Mouse (Mus musculus) hindbrain, embryonic 14.5 days (tissue): ENCODE measurements around the gene Adamtsl4. TPM values are rescaled to one million over a fixed set of nuclear protein-coding genes. Genes with fewer than 3 reads are reported as not detected.

ENCODE experiments used
- ATAC-seq: fragments of 200-750 bp; cut with Nextera tagmentation; 2 replicates; pipeline ENCODE4 v1.8.0; 2017; ENCODE audit warnings: moderate number of reproducible peaks, mild to moderate bottlenecking, moderate TSS enrichment, moderate library complexity; ENCODE audit not compliant: low FRiP score
- DNase-seq: peaks from one replicate; pipeline ENCODE4 v3.0.0-alpha.2; 2015; ENCODE audit warnings: low spot score
- H3K27ac ChIP-seq: fragments of 300-500 bp; sonication (generic); 2 replicates; pipeline ENCODE4 v1.5.1; 2014; ENCODE audit warnings: mild to moderate bottlenecking, moderate library complexity
- H3K27me3 ChIP-seq: fragments of 300-500 bp; sonication (generic); 2 replicates; pipeline ENCODE4 v1.6.1; 2014; ENCODE audit warnings: mild to moderate bottlenecking, low read length, mixed read lengths; ENCODE audit not compliant: control insufficient read depth, insufficient read depth
- H3K36me3 ChIP-seq: fragments of 300-500 bp; sonication (generic); replicated peaks from 2 replicates; pipeline ENCODE4 v1.6.1; 2014; ENCODE audit not compliant: control insufficient read depth, insufficient read depth
- H3K4me1 ChIP-seq: fragments of 300-500 bp; sonication (generic); replicated peaks from 2 replicates; pipeline ENCODE4 v1.6.1; 2014; ENCODE audit warnings: antibody characterized with exemption, low read length, mixed read lengths; ENCODE audit not compliant: control insufficient read depth, insufficient read depth
- H3K4me2 ChIP-seq: fragments of 300-500 bp; sonication (generic); replicated peaks from 2 replicates; pipeline ENCODE4 v1.6.1; 2014; ENCODE audit warnings: mild to moderate bottlenecking, moderate library complexity
- H3K4me3 ChIP-seq: fragments of 300-500 bp; sonication (generic); replicated peaks from 2 replicates; pipeline ENCODE4 v1.5.1; 2014; ENCODE audit warnings: mild to moderate bottlenecking, low read length
- H3K9ac ChIP-seq: fragments of 300-500 bp; sonication (generic); 2 replicates; pipeline ENCODE4 v1.6.1; 2014
- H3K9me3 ChIP-seq: fragments of 300-500 bp; sonication (generic); 2 replicates; pipeline ENCODE4 v1.6.1; 2016; ENCODE audit warnings: low read length; ENCODE audit not compliant: control insufficient read depth
- WGBS: fragments of 180-500 bp; shearing (Covaris S2); extraction: QIAGEN DNeasy Blood & Tissue Kit; methylation state at CpG from one replicate; pipeline ENCODE4 v1.1.7; 2014; 5-methylcytosine and 5-hydroxymethylcytosine counted together
- polyA plus RNA-seq: library from polyadenylated mRNA; unstranded; fragments of >200 nt; fragmentation: Nextera tagmentation; extraction: Ambion mirVana; gene quantifications from 2 replicates; pipeline ENCODE4 v1.2.1, GENCODE M21; 2014

Adamtsl4 gene
- polyA plus RNA-seq, 1 experiment from 2014 or later: 0.35 TPM

DNA sequence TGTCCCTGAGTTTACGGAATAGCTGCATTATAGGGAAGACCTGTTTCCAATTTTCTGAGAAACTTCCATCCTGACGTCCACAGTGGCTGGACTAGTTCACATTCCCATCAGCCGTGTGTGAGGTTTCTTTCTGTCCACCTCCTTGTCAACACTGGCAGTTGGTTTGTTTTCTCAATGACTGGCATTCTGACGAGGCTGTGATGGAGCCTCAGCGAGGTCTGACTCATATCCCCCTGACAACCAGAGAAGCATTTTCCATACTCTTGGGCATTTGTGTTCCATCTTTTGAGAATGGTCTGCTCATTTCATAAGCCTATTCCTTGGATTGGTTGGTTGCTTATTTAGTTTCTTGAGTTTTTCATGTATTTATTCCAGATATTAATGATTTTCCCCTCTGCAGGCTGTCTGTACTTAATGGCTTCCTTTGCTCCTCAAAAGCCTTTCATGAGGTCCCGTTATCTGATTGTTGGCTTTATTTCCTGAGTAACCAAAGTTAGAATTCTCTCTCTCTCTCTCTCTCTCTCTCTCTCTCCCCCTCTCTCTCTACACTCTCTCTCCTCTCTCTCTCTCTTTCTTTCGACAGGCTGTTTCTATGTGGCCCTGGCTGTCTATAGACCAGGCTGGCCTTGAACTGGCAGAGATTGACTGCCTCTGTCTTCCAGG, 39.1 kb upstream of the Adamtsl4 start:
- no peaks in the 10 kb centered on the region for H3K9me3 ChIP-seq
- no peak for DNase-seq
- no peak overlapping the region for H3K9ac ChIP-seq
- no peaks in the 10 kb centered on the region for H3K36me3 ChIP-seq
- no peak for ATAC-seq
- H3K4me3 ChIP-seq: no peak overlapping the region
- no peaks in the 10 kb centered on the region for H3K27me3 ChIP-seq
- H3K27ac ChIP-seq: no peak overlapping the region
- H3K4me1 ChIP-seq: no peaks in the 10 kb centered on the region
- no peak overlapping the region for H3K4me2 ChIP-seq
- WGBS: 70% methylated on average over 7 of the region's 7 CpGs

DNA sequence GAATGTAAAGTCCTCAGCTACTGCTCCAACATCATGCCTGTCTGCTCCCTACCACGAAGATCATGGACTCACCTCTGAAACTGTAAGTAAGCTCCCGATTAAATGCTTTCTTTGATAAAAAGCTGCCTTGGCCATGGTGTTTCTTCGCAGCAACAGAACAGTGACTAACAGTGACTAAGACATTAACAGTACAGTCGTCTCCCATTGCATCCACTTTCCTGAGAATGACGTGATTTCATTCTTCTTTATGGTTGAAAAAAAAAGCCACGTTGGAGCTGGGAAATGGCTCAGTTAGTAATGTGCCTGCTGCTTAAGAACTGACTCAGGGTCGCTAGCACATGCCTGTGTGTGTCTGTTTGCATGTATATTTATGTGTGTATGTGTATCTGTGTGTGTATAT, 38.1 kb upstream of the Adamtsl4 start:
- H3K4me3 ChIP-seq: no peak overlapping the region
- no peak overlapping the region for H3K9ac ChIP-seq
- H3K4me1 ChIP-seq: no peaks in the 10 kb centered on the region
- no peaks in the 10 kb centered on the region for H3K9me3 ChIP-seq
- no peak overlapping the region for H3K27ac ChIP-seq
- no peaks in the 10 kb centered on the region for H3K36me3 ChIP-seq
- ATAC-seq (no peak), DNase-seq (no peak)
- H3K27me3 ChIP-seq: no peaks in the 10 kb centered on the region
- no peak overlapping the region for H3K4me2 ChIP-seq
- 88% methylated on average over 7 of the region's 7 CpGs for WGBS

DNA sequence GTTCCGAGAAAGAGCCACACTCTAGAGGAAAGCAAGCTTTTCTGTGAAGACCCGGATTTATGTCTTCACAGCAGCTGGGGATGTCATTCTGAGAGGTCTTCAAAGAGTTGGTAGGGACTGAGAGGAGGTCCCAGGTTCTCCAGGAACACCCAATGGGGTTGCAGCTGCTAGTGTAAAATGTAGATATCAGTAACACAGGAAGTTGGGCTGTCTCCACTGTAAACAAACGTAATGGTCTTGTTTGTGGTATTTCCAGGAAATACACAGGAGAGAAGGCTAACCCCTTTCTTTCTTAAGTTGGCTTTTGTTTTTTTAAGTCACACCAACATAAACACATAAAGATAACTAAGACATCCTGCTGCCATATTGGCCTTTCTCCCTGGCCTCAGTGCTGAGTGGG, 34.7 kb upstream of the Adamtsl4 start:
- H3K9ac ChIP-seq: no peak overlapping the region
- H3K27ac ChIP-seq: no peak overlapping the region
- ATAC-seq (no peak), DNase-seq (no peak)
- 84% methylated on average over 3 of the region's 3 CpGs for WGBS
- no peaks in the 10 kb centered on the region for H3K4me1 ChIP-seq
- no peak overlapping the region for H3K4me2 ChIP-seq
- H3K36me3 ChIP-seq: no peaks in the 10 kb centered on the region
- no peaks in the 10 kb centered on the region for H3K9me3 ChIP-seq
- no peaks in the 10 kb centered on the region for H3K27me3 ChIP-seq
- no peak overlapping the region for H3K4me3 ChIP-seq

DNA sequence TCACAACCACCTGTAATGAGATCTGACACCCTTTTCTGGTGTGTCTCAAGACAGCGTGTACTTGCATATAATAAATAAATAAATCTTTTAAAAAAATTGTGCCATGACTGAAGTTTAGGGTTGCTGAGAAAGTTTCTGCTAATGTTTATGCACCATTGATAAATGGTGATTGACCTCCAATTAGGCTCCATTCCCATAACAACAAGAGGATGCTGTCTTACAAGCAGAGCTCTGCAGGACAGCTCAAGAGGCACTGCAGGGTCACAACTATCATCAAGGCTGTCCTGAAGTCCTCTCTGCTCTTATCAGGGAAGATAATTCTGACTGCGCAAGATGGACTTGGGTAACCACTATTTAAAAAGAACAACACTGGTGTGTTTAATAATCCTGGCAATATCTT, 30.4 kb upstream of the Adamtsl4 start:
- Histone ChIP-seq H3K4me3 (no peak overlapping the region), H3K27ac (no peak overlapping the region), H3K4me2 (no peak overlapping the region), H3K9me3 (no peaks in the 10 kb centered on the region), H3K36me3 (no peaks in the 10 kb centered on the region), H3K27me3 (no peaks in the 10 kb centered on the region), H3K9ac (no peak overlapping the region), H3K4me1 (no peaks in the 10 kb centered on the region)
- 95% methylated on average over 2 of the region's 2 CpGs for WGBS
- no peak for DNase-seq
- ATAC-seq: no peak

DNA sequence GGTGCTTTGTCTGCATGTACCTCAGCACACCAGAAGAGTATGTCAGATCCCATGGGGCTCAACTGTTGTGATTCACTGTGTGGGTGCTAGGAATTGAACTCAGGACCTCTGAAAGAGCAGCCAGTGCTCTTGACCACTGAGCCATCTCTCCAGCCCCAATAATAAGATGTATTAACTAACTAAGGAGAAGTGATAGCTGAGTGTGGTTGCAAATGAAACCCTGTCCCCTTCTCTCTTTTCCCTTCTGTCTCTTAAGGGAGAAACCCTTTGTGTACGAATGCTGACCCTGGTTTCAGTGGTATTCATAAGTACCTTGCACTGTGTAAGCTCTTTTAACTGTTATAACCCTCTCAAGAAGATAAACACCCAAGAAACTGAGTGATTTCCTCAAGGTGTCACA, 28.4 kb upstream of the Adamtsl4 start:
- DNase-seq (no peak), ATAC-seq (no peak)
- Histone ChIP-seq H3K4me3 (no peak overlapping the region), H3K27ac (no peak overlapping the region), H3K27me3 (no peaks in the 10 kb centered on the region), H3K9me3 (no peaks in the 10 kb centered on the region), H3K4me1 (no peaks in the 10 kb centered on the region), H3K4me2 (no peak overlapping the region), H3K36me3 (no peaks in the 10 kb centered on the region), H3K9ac (no peak overlapping the region)
- 84% methylated on average over 1 of the region's 1 CpGs for WGBS

DNA sequence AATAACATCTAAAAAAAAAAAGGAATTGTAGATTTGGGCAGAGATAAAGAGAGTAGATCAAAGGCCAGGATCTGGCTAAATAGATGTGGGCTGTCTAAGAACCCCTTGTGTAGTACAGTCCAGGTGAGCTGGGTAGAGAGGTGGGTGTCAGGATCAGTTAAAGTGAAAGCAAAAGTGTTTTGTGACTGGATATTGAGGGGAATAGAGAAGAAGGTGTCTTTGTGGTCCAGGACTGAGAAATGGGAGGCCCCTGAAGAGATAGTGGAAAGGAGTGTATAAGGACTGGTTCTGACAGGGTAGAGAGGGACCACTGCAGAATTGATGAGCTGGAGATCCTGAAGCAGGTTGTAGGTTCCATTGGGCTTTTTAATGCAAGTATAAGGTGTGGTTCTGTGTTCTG, 22.2 kb upstream of the Adamtsl4 start:
- H3K4me2 ChIP-seq: no peak overlapping the region
- no peak overlapping the region for H3K27ac ChIP-seq
- ATAC-seq (no peak), DNase-seq (no peak)
- H3K4me1 ChIP-seq: no peaks in the 10 kb centered on the region
- H3K36me3 ChIP-seq: no peaks in the 10 kb centered on the region
- no peaks in the 10 kb centered on the region for H3K27me3 ChIP-seq
- H3K4me3 ChIP-seq: no peak overlapping the region
- no peaks in the 10 kb centered on the region for H3K9me3 ChIP-seq
- H3K9ac ChIP-seq: no peak overlapping the region

DNA sequence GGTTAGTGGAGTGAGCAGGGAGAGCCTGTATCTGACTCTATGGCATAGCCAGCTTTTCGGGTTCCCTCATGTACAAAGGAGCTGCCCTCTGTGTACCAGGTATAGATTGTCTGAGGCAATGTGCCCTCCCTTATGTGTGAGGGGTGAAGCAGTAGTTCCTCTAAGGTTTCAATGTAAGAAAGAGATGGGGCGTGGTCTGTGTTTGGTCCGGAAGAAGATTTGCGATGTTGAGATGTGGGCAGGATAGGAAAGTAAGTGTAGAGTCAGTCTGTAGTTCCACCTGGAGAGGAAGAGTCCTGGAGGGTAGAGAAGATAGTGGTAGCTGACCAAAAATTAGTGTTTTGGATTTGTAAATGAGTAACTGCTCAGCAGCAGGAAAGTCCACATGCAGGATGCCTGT, 21.3 kb upstream of the Adamtsl4 start:
- Histone ChIP-seq H3K4me2 (no peak overlapping the region), H3K27me3 (no peaks in the 10 kb centered on the region), H3K4me3 (no peak overlapping the region), H3K9ac (no peak overlapping the region), H3K4me1 (no peaks in the 10 kb centered on the region), H3K27ac (no peak overlapping the region), H3K9me3 (no peaks in the 10 kb centered on the region), H3K36me3 (no peaks in the 10 kb centered on the region)
- ATAC-seq (no peak), DNase-seq (no peak)
- 96% methylated on average over 4 of the region's 4 CpGs for WGBS

DNA sequence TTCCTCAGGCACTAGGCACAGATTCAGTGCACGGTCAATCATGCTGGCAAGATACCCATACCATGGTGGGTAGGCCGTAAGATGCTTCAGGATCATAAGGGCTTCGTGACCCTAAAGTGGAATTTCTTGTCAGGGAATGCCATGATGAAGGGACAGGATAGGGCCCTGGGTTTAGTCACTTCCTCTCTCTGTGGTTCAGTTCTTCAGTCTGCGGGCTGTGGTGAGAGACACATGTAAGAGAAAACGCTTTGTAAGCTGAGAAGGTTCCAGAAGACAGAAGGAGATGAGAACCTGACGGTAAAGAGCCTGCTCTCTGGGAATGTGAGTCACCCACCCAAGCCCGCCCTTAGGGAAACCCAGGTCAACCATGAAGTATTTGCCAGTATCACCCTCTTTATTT, 19.8 kb upstream of the Adamtsl4 start:
- DNase-seq (no peak), ATAC-seq (no peak)
- H3K27ac ChIP-seq: no peak overlapping the region
- no peaks in the 10 kb centered on the region for H3K27me3 ChIP-seq
- 92% methylated on average over 7 of the region's 7 CpGs for WGBS
- no peak overlapping the region for H3K4me3 ChIP-seq
- no peaks in the 10 kb centered on the region for H3K36me3 ChIP-seq
- no peaks in the 10 kb centered on the region for H3K9me3 ChIP-seq
- no peak overlapping the region for H3K9ac ChIP-seq
- no peak overlapping the region for H3K4me2 ChIP-seq
- no peaks in the 10 kb centered on the region for H3K4me1 ChIP-seq

DNA sequence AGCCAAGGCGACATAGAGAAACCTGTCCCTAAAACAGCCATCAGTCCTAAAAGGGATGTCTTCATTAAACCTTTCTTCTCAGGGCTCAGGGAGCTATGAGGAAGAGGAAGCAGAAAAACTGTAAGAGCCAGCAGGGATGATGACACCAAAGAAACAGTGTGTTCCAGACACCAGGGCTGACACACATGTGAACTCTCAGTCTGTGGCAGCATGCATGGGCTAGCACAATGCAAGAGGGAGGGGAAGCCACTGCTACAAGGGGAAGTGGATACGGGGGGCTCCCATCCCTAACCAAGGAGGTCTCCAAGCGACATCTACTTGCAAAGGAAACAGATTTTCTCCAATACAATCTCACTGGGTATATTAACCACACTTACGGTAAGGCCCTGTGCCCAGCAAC, 18.6 kb upstream of the Adamtsl4 start:
- ATAC-seq: no peak
- Histone ChIP-seq H3K36me3 (no peaks in the 10 kb centered on the region), H3K27me3 (no peaks in the 10 kb centered on the region), H3K9ac (no peak overlapping the region), H3K27ac (no peak overlapping the region), H3K9me3 (no peaks in the 10 kb centered on the region), H3K4me1 (0 out of 2 replicates have a peak, but pooled peaks cover 3% of the 10 kb centered on the region), H3K4me3 (no peak overlapping the region), H3K4me2 (no peak overlapping the region)
- DNase-seq: no peak
- 89% methylated on average over 4 of the region's 4 CpGs for WGBS

DNA sequence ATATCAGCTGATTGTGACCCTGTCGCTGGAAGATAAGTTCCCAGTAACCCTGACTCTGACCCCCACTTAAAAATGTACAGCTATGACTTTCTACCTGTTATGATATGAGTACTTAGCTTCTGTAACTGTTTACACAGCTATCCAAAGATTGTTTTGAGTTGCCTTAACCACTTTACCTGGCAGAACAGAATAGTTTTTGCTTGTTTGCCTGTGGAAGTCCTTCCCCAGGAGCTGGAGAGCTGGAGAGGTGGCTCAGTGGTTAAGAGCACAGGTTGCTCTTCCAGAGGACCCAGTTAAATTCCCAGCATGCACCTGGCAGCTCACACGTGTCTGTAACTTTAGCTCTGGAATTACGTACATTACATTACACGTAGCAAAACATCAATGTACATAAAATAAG, 16.9 kb upstream of the Adamtsl4 start:
- Histone ChIP-seq H3K4me1 (0 out of 2 replicates have a peak, but pooled peaks cover 3% of the 10 kb centered on the region), H3K4me2 (no peak overlapping the region), H3K27ac (no peak overlapping the region), H3K4me3 (no peak overlapping the region), H3K9me3 (no peaks in the 10 kb centered on the region), H3K9ac (no peak overlapping the region), H3K36me3 (no peaks in the 10 kb centered on the region), H3K27me3 (no peaks in the 10 kb centered on the region)
- DNase-seq: no peak
- no peak for ATAC-seq
- WGBS: 95% methylated on average over 4 of the region's 4 CpGs
